Mouse (Mus musculus) urinary bladder, postnatal 36 days (tissue): Measurements from ENCODE around the gene Itgb3.

Experiments used
- DNase-seq, 2 experiments: peaks; one replicate each; pipeline ENCODE4 v3.0.0; 2022; ENCODE audit warnings: low spot score in 2 of 2, mixed read lengths in 1 of 2

Itgb3 gene

GRCm38 (mm10) chr11:104648571-104648970, 40.8 kb downstream of the Itgb3 start:
- DNase-seq, result no peak

GRCm38 (mm10) chr11:104660599-104660998, 52.8 kb downstream of the Itgb3 start:
- no peak for DNase-seq

GRCm38 (mm10) chr11:104661106-104661505, 53.3 kb downstream of the Itgb3 start:
- DNase-seq, result no peak

- DNase-seq, result no peak
These were observed 53.9 kb downstream of the Itgb3 start for GRCm38 (mm10) chr11:104661531-104662205.

- no peak for DNase-seq
These were observed 54.8 kb downstream of the Itgb3 start for GRCm38 (mm10) chr11:104662573-104662972.

GRCm38 (mm10) chr11:104663241-104663877, 55.6 kb downstream of the Itgb3 start:
- no peak for DNase-seq

- DNase-seq, result no peak
These were observed 56.1 kb downstream of the Itgb3 start for GRCm38 (mm10) chr11:104663878-104664261.

GRCm38 (mm10) chr11:104664441-104664840, 56.6 kb downstream of the Itgb3 start:
- DNase-seq, result no peak

- DNase-seq, result no peak
These were observed 59.6 kb downstream of the Itgb3 start for GRCm38 (mm10) chr11:104667399-104667798.

- no peak for DNase-seq
These were observed 65.6 kb downstream of the Itgb3 start for GRCm38 (mm10) chr11:104673412-104673811.

- DNase-seq, result no peak
These were observed 67.0 kb downstream of the Itgb3 start for GRCm38 (mm10) chr11:104674768-104675167.

GRCm38 (mm10) chr11:104685548-104685947, 77.7 kb downstream of the Itgb3 start, which contains the start of gene Gm11639:
TSS of gene Gm11639 (plus strand) at chr11:104685707.
- no peak for DNase-seq

GRCm38 (mm10) chr11:104693235-104693634, 85.4 kb downstream of the Itgb3 start:
- DNase-seq, result no peak

- DNase-seq, result no peak
These were observed 96.3 kb downstream of the Itgb3 start for GRCm38 (mm10) chr11:104704097-104704496.

- DNase-seq, result no peak
These were observed 99.3 kb downstream of the Itgb3 start for GRCm38 (mm10) chr11:104707084-104707483.
